Mouse (Mus musculus): ENCODE measurements around the gene Actl6b.

DNA sequence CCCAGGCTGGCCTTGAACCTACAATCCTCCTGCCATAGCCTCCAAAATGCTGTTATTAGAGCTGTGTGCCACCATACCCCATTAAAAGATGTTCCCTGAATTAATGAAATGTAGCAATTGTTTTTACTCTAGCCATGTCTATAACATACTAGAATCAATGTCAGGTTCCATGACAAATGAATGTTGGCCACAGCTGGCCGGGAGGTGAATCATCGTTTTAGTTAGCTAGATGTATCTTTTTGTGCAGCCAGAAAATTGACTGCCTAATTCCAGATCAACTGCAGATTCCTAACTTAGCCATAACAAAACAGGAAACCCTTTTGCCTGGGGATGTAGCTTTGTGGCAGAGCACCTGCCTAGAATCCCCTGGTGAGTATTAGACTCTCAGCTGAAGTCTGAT, 3.5 kb upstream of the Actl6b start:
- TF ChIP-seq CTCF (IDR thresholded peaks at IDR 0.05; ENCODE audit: control insufficient read depth, insufficient read depth, low read length) (no peak), POLR2A (IDR thresholded peaks at IDR 0.05; ENCODE audit: borderline replicate concordance, control insufficient read depth, low read depth, low read length) (no peak)
